Mouse (Mus musculus) layer of hippocampus, postnatal 25 days (tissue): ENCODE results near the gene B3gntl1. TPM values are rescaled to one million over a fixed set of nuclear protein-coding genes. Genes with fewer than 3 reads are reported as not detected.

Experiments used
- total RNA-seq, 2 experiments: library from RNA; stranded (reverse); gene quantifications; 2 replicates each; pipeline ENCODE4 v1.2.3; 2021

Gene B3gntl1
- total RNA-seq, 2 experiments from 2014 or later, result 6.4 to 7.0 TPM

Other genes with a start within 250 kb of the B3gntl1 start
- 10 to 100 TPM; 40.2 to 41.3 TPM for gene Fn3k, start 238.2 kb downstream of the B3gntl1 start, total RNA-seq
- gene Tbcd, start 221.2 kb downstream of the B3gntl1 start, total RNA-seq, result 10 to 100 TPM; 41.7 to 46.2 TPM
- under 1 TPM; 0.14 to 0.22 TPM for gene Zfp750, start 153.8 kb downstream of the B3gntl1 start, total RNA-seq
- 10 to 100 TPM; 10.7 to 12.2 TPM for gene Metrnl, start 28.4 kb upstream of the B3gntl1 start, total RNA-seq
- not detected for gene Ptchd3, start 157.1 kb upstream of the B3gntl1 start, total RNA-seq